Mouse (Mus musculus): ENCODE results near the gene Sys1.

DNA sequence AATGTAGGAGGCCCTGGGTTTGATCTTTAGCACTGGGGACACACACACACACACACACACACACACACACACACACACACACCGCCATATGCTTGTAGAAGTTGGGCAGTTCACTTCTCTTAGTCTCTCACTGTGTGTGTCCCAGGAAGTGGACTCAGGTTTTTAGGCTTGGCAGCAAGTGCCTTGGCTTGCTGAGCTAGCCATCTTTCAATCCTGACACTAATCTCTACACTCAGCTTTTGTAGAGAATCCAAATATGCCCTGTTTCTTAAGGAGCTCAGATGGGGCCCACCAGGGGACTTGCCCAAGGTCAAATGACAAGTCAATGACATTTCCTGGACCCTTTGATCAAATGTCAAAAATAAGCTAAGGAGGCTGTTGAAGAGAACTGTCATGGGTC is 351 bp upstream of the Sys1 start:
- no peak for TF ChIP-seq CTCF (IDR thresholded peaks at IDR 0.05 in 2 of 3, conservative IDR thresholded peaks at IDR 0.05 in 1 of 3; ENCODE audit: control insufficient read depth in 1 of 3, insufficient read depth in 1 of 3, low read depth in 2 of 3, low read length in 3 of 3, poor library complexity in 1 of 3, severe bottlenecking in 1 of 3)
- TF ChIP-seq POLR2AphosphoS2 (IDR thresholded peaks at IDR 0.05; ENCODE audit: low read length) = no peak
- no peak for TF ChIP-seq POLR2A (IDR thresholded peaks at IDR 0.05; ENCODE audit: control insufficient read depth in 1 of 2, insufficient read depth in 1 of 2, low read depth in 1 of 2, low read length in 2 of 2, poor library complexity in 1 of 2)
- TF ChIP-seq ZNF384 (IDR thresholded peaks at IDR 0.05; ENCODE audit: low read depth, low read length) = no peak
- no peak for TF ChIP-seq TBP (IDR thresholded peaks at IDR 0.05; ENCODE audit: low read depth, low read length)
- no peak for TF ChIP-seq EP300 (IDR thresholded peaks at IDR 0.05; ENCODE audit: low read depth in 1 of 2, low read length in 2 of 2)
